Mouse (Mus musculus) heart, postnatal 4 days (tissue): ENCODE data around the gene Vars. TPM values are rescaled to one million over a fixed set of nuclear protein-coding genes. Genes with fewer than 3 reads are reported as not detected.
"Not testable (repeated sequence)": the region's sequence is repeated elsewhere in the genome, so short reads cannot be mapped to it uniquely, and the experiment has no call there.

Experiments used
- DNase-seq: peaks from one replicate; pipeline ENCODE4 v3.0.0; 2021
- total RNA-seq, 2 experiments: library from RNA; stranded (reverse); gene quantifications; 2 replicates each; pipeline ENCODE4 v1.2.3; 2021

Vars gene
- total RNA-seq, 2 experiments from 2014 or later: 46.7 to 49.0 TPM

- no peak for DNase-seq
These were observed 2.4 kb downstream of the Vars start for GRCm38 (mm10) chr17:35003022-35003838.

DNA sequence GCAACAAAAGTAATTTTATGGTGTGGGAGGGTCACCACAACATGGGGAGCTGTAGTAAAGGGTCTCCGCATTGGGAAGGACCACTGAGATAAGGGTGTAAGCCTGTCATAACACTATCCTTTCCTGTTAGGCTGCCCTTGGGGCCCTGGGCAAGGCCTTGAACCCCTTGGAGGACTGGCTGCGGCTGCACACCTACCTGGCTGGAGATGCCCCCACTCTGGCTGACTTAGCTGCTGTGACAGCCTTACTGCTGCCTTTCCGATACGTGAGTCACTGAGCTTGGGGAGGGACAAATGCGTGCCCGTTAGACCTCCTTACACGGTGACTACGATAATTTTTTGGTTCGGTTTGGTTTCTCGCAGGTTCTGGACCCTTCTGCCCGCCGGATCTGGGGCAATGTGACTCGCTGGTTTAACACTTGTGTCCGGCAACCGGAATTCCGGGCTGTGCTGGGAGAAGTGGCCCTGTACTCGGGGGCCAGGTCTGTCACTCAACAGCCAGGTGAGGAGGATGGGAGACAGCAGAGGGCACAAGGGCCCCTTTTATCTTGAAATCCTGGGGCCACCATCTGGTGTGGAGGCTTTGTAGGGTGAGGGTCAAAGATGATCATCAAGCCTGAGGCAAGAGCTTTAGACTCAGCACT is 3.4 kb downstream of the Vars start:
- DNase-seq: no peak

DNA sequence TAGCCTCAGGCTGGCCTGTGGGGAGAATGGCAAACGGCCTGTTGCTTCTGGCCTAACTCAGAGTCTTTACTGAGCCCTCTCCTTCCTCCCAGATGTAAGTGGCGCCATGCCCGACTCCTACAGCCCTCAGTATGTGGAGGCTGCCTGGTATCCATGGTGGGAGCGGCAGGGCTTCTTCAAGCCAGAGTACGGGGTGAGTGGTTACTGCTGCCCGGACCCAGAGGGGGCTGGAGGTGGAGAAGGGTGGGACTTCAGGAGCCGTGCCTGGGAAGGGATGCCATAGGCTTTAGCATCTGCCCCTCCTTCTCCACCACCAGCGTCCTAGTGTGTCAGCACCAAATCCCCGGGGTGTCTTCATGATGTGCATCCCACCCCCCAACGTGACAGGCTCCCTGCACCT is 4.4 kb downstream of the Vars start:
- no peak for DNase-seq

DNA sequence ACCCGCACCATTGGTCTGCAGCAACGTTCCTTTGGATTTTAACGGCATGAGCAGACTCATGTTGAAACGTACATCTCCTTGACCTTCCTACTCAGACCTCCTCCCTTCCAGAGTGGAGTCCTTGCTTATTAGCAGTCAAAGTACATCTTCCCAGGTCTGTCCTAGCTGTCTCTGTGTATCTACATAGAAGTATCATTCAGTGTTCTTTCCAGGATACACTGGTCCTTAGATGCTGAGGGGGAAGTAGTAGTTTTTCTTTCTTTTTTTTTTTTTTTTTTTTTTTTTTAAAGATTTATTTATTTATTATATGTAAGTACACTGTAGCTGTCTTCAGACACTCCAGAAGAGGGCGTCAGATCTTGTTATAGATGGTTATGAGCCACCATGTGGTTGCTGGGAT is 5.1 kb downstream of the Vars start:
- DNase-seq: not testable (repeated sequence)

DNA sequence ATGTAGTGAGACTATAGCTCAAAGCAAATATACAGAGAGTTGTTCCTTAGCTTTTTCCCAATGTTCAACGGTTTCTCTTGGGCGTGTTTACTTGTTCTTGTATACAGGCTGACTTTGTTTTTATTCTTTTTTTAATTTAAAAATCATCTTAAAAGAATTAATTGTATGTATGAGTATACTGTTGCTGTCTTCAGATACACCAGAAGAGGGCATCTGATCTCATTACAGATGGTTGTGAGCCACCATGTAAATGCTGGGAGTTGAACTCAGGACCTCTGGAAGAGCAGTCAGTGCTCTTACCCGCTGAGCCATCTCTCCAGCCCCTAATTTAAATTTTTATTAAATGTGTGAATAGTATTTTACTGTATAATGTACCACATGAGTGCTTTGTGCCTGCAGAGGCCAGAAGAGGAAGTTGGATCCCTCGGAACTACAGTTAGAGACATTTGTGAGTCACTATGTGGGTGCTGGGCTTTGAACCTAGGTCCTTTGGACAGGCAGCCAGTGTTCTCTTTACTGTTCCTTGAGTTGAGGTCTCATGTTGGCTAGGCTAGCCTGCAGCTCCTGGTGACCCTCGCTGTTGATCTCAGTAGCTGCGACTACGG is 6.7 kb downstream of the Vars start:
- no peak for DNase-seq

DNA sequence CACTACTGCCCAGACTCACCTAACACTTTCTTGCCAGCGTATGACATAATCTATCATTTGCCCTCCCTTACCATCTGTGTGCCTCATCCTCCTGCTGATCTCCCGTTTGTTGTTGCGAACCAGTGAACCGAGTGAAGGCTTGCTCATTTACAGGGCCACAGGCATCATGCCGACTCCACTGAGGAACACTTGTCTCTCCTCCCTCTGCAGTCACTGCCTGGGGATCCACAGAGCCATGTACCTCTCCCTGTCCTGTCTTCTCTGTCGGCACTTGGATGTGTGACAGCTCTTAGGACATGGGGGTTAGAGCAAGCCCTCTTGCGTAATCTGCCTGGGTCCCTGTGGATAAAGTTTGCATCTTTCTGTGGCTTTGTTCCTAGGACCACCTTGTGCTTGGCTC is 8.8 kb downstream of the Vars start:
- DNase-seq: no peak

DNA sequence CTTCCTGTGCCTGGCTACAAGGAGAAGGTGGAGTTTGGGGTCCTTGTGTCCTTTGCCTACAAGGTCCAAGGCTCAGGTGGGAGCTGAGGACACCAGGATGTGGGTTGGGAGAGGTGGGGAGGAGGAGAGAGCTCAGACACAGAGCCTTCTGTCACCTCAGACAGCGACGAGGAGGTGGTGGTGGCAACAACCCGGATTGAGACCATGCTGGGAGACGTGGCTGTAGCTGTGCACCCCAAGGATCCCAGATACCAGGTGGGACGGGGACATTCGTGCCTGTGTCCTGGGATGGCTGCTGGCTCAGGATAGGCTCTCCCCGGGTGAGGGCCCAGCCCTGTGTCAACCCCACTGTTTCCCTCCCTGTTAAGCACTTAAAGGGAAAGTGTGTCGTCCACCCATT is 10.7 kb downstream of the Vars start:
- DNase-seq: no peak

GRCm38 (mm10) chr17:35012430-35012829 is 11.6 kb downstream of the Vars start:
- DNase-seq: no peak

DNA sequence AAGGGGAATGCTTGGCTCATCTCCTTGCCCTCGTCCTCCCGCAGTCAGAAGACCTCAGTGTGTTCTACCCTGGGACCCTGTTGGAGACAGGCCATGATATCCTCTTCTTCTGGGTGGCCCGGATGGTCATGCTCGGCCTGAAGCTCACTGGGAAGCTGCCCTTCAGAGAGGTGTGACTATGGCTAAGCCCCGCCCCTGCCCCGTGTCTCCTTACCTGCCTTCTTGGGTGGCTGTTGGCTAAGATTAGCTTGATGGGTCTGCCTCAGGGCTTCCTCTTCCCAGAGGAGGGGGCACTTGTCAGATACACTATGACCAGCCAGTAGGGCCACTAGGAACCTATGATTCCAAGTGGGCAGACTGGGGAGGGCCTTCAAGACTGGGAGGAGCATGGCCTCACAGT is 12.4 kb downstream of the Vars start:
- no peak for DNase-seq

DNA sequence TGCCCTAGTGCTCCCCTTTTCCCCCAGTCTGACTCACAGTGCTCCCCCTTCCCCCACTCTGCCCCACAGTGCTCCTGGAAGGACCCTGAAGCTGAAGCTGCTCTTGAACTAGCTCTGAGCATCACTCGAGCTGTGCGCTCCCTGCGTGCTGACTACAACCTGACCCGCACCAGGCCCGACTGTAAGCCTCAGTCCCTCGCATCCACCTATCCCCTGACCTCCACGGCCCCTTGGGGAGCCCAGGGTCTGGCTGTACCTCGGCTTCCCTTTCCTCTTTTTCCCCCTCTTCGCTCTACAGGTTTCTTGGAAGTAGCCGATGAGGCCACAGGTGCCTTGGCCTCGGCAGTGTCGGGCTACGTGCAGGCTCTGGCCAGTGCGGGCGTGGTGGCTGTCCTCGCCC is 14.5 kb downstream of the Vars start:
- no peak for DNase-seq

GRCm38 (mm10) chr17:35016376-35016775 is 15.6 kb downstream of the Vars start, which contains the start of gene Vwa7:
Gene Vwa7 (plus strand): TSS chr17:35016579.
- peak; percentile 72 for DNase-seq

DNA sequence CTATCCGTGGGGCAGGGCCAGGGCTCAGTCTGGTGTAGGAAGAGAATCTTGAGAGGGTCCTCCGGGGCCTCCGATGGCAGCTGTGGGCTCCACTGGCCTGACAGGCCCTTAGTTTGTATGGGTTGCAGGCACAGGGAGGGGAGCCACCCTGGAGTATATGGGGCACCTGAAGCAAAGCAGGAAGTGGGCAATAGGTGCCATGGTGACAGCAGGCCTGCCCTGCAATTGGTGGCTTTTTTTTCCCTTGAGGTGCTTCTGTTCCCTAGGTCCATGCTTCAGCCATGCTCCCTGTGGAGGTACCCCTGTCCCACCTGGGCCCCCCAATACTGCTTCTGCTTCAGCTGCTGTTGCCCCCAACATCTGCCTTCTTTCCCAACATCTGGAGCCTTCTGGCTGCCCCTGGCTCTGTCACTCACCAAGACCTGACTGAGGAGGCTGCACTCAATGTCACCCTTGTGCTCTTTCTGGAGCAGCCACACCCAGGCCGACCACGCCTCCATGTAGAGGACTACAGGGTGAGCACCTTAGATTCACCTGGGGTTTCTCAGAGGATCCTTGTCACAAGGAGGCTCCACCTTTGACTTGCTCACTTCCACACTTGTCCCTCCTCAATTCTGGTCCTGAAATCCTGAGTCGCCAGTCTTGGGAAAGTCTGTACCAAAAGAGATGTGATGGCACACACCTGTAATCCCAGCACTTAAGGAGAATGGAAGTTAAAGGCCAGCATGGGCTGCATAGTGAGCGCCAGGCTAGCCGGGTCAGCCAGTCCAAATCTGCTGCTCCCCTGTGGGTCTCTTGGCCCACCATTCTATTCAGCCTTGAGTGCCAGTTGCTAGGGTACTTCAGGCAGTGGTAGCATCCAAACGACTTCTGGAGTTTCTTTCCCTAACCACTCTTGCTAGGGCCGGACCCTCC is 16.3 kb downstream of the Vars start:
- no peak for DNase-seq

DNA sequence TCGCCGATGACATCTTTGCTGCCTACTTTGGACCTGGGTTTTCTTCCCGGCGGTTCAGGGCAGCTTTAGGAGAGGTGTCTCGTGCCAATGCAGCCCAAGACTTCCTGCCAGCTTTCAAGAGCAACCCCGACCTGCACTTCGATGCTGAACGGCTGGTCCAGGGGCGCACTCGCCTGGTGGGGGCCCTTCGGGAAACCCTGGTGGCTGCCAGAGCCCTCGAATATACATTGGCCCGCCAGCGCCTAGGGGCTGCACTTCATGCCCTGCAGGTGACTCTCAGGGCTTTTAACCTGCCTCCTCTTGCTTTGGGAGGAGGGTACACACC is 16.9 kb downstream of the Vars start:
- DNase-seq: no peak

DNA sequence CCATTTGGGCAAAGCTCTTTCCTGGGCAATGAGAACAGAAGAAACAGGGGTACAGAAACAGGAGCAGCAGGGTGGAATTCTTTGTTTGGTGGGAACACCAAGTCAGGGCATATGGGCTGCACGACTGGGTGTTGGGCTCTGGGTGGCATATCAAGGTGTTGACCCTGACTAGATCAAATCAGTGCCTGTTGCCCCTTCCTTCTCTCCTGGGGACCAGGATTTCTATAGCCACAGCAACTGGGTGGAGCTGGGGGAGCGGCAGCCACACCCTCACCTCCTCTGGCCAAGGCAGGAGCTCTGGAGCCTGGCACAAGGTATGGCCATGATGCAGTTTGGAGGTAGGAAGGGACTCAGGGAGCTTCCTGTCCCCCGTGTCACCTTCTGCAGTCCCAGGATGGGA is 17.4 kb downstream of the Vars start:
- DNase-seq: no peak

GRCm38 (mm10) chr17:35019894-35020293 is 19.1 kb downstream of the Vars start:
- no peak for DNase-seq

- DNase-seq: no peak
These were observed 19.8 kb downstream of the Vars start for GRCm38 (mm10) chr17:35020551-35020950.

DNA sequence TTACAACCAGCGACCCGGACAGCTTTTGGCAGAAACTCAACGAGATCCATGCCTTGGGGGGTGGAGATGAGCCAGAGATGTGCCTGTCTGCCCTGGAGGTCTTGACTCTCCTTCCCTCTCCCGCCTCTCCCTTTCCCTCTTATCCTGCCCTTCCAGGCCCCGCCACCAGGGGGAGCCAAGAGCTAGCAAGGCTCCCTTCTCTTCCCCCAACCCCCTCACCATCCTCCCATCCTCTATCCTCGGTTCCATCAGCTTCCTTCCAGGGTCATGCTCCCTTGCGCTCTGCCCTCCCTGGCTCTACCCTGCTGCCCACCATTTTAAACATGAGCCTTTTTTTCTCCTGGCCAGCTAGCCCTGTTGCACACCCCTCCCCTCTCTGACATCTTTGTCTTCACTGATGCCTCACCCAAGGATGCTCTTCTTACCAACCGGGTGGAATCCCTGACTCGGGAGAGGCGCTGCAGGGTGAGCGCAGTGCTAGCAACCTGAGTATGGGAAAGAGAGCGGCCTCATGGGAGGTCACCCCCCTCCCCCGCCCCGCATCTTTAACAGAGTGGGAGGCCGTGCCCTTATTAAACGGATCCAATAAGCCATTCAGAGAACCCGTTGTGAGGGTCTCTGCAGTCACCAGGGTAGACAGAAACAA is 20.5 kb downstream of the Vars start:
- DNase-seq: peak; percentile 96

DNA sequence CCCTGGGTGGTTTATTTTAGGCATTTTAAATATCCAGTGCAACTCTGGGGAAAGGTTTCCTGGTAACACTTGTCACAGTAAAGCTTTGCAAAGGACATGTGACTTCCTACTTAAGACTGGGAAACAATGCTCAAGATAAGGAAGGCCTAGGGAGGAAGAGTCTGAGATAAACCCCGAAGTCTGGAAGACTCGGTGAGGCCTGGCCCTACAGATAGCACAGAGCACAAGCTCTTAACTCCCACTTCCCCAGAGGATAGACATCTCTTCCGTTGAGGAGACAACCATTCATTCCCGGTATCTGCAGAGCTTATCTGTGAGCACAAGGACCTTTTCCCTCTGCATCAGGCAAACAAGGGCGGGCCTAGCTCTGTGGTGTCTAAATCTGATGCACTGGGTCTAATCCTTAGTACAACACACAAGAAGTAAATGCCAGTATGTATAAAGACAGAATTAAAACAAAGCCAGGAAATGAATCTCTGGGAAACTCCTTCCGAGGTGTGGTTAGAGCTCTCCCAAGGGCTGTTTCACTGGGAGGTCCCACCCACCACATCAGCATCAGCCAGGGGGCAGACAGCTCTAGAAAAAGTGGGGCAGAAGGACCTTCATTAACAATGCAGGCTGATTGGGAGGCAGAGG is 21.2 kb downstream of the Vars start:
- peak; percentile 45 for DNase-seq

- DNase-seq: no peak
These were observed 21.8 kb downstream of the Vars start for GRCm38 (mm10) chr17:35022541-35023060.

DNA sequence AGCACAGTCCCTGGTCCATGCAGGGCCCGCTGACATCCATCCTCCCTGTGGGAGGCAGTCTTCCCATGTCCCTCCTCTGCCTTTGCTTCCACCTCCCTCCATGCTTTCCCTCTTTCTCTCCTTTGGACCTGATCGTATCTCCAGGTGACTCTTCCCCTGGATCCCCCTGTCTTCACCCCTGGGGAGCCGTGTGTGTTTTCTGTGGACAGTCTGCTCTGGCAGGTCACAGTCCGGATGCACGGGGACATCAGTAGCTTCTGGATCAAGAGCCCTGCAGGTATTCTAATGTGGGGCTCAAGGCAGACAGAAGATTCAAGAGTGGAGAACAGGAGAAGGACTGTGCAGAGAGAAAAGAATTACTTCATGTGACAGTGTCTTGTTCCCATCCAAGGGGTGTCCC is 22.4 kb downstream of the Vars start:
- DNase-seq: no peak

GRCm38 (mm10) chr17:35023756-35024155 is 23.0 kb downstream of the Vars start:
- DNase-seq: no peak

DNA sequence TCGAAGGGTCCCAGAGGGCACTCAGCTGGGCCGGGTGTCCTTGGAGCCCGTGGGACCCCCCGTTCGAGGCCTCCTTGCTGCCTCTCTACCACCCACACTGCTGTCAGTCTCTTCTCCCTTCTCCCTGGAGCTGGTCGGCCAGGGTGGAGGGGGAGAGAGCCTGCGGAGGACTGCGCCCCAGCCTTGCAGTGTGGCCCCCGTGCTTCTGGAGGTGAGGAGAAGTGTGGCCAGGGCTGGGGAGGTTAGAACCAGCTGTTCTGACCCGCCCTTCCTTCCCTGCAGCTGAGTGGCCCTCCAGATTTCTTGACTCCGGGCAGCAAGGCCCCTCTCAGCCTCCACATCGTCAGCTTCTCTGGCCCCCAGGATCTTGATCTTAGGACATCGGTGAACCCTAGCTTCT is 23.5 kb downstream of the Vars start:
- no peak for DNase-seq
